Mouse (Mus musculus): ENCODE measurements around the gene Gm20823. TPM values are rescaled to one million over a fixed set of nuclear protein-coding genes. Genes with fewer than 3 reads are reported as not detected.
"Not testable (repeated sequence)": the region's sequence is repeated elsewhere in the genome, so short reads cannot be mapped to it uniquely, and the experiment has no call there.

Gm20823 gene
- total RNA-seq (2021), result not detected
- long read RNA-seq, experiment 1, result 0 reads
- long read RNA-seq, experiment 2, result 0 reads

- not testable (repeated sequence) for DNase-seq
Observed at GRCm38 (mm10) chrY:62464745-62465144, at the start of gene Gm20823. Gene Gm20823, minus strand, starts transcription at chrY:62464845.
